Mouse (Mus musculus) layer of hippocampus, adult 6 months (tissue): Measurements from ENCODE around the gene Cd247. TPM values are rescaled to one million over a fixed set of nuclear protein-coding genes. Genes with fewer than 3 reads are reported as not detected.

ENCODE experiments used
- long read RNA-seq, 2 experiments: library from polyadenylated mRNA; unstranded; transcript quantifications; one replicate each; pipeline ENCODE4 v2.0.0; 2019 to 2020
- polyA plus RNA-seq: library from polyadenylated mRNA; unstranded; fragments of <200 nt; fragmentation: Nextera tagmentation; gene quantifications from 2 replicates; pipeline ENCODE4 v1.2.3, GENCODE M21; 2021

Gene Cd247
- polyA plus RNA-seq, result not detected in 2 replicates
- long read RNA-seq, experiment 1, partial matches to known transcripts, result 1 of 1 reads
- long read RNA-seq, experiment 1, other reads (novel, unspliced or antisense), result 0 of 1 reads
- long read RNA-seq, experiment 2, result 0 reads

DNA sequence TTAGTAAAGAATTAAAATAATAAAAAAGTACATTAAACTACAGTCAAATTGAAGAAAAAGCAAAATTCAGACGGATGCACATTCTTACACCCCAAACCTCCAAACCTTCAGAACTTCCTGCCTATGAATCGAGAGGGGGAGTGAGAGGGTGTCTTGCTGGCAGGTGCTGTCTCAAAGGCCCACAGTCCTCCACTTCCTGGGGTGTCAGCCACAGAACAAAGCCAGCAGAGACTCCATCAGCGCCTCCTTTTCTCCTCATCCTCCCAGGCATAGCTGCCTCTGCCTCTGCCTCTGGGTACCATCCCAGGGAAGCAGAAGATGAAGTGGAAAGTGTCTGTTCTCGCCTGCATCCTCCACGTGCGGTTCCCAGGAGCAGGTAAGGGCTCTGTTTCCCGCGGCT, at the start of gene Cd247:
TSS of gene Cd247 (plus strand) at position 171 of the 400 bp plus-strand sequence.

DNA sequence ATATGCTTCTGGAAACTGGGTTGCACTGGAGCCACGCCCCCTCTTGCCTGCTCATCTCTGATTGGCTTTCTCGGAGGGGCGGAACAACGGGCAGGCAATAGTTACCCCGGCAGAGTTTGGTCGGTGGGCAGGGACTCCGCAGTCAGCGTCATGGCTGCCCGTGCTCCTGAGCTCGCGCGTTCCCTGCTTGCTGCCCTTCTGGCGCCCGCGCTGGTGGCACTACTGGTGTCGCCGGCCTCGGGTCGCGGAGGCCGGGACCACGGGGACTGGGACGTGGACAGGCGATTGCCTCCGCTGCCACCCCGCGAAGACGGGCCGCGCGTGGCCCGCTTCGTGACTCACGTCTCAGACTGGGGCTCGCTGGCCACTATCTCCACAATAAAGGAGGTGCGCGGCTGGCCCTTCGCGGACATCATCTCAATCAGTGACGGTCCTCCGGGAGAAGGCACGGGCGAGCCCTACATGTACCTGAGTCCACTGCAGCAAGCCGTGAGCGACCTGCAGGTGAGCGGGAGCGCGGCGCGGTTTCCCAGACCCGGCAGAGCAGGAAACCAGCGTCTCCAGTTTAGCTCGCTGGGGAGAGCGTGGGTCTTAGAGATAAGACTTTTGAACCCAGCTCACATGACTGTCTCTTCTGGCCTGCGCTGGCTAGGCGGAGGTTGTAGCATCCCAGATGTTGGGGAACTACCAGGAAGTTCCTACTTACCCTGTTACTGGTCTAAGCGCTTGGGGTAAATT, 24.7 kb upstream of the Cd247 start, which contains the start of gene Creg1:
TSS of gene Creg1 (plus strand) at position 112 of the 738 bp plus-strand sequence.

Other genes starting within 250 kb of the Cd247 start
- gene Mpzl1, start 154.1 kb upstream of the Cd247 start, polyA plus RNA-seq, result 19.4 and 24.4 TPM in 2 replicates
- gene Rcsd1, start 78.9 kb upstream of the Cd247 start, polyA plus RNA-seq, result 2.3 and 2.5 TPM in 2 replicates
- 40.7 and 42.7 TPM in 2 replicates for gene Creg1, start 24.9 kb upstream of the Cd247 start, polyA plus RNA-seq
- gene Pou2f1, start 214.0 kb downstream of the Cd247 start, polyA plus RNA-seq, result 7.2 and 8.0 TPM in 2 replicates